Mouse (Mus musculus) gastrocnemius, postnatal 4 days (tissue): ENCODE results near the gene Rab20. TPM values are rescaled to one million over a fixed set of nuclear protein-coding genes. Genes with fewer than 3 reads are reported as not detected.
"Not testable (repeated sequence)": the region's sequence is repeated elsewhere in the genome, so short reads cannot be mapped to it uniquely, and the experiment has no call there.

Source experiments
- DNase-seq, 2 experiments: peaks; one replicate each; pipeline ENCODE4 v3.0.0; 2021 to 2022; ENCODE audit warnings: low spot score in 2 of 2, mixed read lengths in 2 of 2
- long read RNA-seq, 2 experiments: library from polyadenylated mRNA; stranded (forward); transcript quantifications; one replicate each; pipeline ENCODE4 v2.0.0; 2021
- total RNA-seq, 2 experiments: library from RNA; stranded (reverse); gene quantifications; 2 replicates each; pipeline ENCODE4 v1.2.3; 2021

Gene Rab20
- total RNA-seq: under 1 TPM; 0.70 to 0.91 TPM
- long read RNA-seq, experiment 1, partial matches to known transcripts: 0 of 3 reads
- long read RNA-seq, experiment 1, other reads (novel, unspliced or antisense): 0 of 3 reads
- long read RNA-seq, experiment 2, partial matches to known transcripts: 1 of 4 reads
- long read RNA-seq, experiment 2, other reads (novel, unspliced or antisense): 0 of 4 reads

DNA sequence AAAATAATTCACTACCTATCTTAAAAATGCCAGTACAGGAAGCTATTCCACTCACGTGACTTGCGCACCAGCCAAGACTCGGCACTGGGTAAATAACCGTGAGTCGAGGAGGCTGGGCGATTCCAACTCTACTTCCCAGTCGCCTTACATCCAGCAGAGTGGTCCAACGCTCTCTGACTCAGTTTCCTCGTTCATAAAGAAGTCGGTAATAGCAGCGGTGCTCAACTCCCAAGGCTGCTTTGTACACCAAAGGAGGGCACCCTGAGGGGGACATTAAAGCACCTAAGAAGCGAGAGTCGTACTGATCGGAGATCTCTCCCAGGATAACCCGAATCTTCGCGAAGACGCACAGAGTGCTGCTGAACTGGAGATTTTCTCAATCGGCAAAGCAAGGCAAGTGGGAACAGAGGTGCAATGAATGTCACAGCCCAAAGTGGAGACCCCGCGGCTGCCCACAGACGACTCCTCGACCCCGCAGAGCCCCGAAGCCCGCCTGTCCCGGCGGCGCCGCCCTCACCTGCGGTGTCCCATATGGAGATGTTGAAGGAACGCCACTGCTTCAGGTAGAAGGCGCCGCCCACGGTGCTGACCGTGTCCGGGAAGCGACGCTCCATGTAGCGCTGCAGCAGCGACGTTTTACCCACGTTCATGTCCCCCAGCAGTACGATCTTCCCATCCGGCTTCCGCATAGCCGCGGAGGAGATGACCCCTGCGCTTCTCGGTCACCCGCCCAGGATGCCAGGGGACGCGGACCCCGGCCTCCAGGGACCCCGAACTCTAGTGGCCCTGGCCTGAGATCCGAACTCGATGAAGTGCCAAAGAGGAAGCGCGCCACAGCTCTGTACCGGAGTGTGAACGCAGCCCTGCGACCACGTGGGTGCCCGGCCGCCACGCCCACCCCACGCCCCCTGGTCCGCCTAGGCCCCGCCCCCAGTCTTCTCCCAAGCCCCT, at the start of gene Rab20:
Rab20 (minus strand) TSS at position 900 of the 951 bp plus-strand sequence.
- peak; percentile 50 to 65 for DNase-seq

DNA sequence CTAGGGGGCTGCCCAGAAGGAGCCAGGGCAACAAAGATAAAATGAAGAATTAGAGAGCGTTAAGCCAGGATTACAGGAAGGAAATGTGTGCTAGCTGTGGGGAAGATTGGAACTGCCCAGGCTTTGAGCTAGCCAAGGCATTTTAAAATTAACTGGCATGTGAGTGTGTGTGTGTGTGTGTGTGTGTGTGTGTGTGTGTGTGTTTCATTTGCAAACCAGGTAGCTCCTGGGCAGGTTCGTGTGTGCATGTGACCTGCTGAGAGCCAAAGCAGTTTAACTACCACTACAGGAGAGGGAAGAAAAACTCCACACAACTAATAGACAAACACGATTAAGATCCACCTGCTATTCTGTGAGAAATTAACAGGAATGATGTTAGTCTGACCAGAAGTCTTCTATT, 44.8 kb upstream of the Rab20 start:
- no peak for DNase-seq

DNA sequence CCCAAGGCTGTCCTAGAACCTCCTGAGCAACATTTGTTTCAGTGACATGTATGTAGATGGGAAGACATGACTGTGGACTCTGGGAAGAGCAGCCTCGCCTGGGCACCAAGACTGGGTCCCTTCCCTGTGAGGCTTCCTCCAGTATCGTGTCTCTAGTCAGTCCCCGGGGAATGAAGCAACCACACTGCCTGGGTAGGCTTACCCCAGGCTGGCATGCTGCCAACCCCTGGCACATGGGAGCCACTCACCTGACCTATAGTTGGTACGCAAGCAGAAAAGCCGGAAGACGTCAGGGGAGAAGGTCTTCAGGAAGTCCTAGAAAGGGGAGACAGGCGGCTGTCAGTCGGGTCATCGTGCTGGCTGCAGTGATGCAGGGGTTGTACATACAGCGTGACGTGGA, 40.2 kb upstream of the Rab20 start:
- DNase-seq: no peak

GRCm38 (mm10) chr8:11518056-11518396, 39.5 kb upstream of the Rab20 start:
- DNase-seq: no peak

DNA sequence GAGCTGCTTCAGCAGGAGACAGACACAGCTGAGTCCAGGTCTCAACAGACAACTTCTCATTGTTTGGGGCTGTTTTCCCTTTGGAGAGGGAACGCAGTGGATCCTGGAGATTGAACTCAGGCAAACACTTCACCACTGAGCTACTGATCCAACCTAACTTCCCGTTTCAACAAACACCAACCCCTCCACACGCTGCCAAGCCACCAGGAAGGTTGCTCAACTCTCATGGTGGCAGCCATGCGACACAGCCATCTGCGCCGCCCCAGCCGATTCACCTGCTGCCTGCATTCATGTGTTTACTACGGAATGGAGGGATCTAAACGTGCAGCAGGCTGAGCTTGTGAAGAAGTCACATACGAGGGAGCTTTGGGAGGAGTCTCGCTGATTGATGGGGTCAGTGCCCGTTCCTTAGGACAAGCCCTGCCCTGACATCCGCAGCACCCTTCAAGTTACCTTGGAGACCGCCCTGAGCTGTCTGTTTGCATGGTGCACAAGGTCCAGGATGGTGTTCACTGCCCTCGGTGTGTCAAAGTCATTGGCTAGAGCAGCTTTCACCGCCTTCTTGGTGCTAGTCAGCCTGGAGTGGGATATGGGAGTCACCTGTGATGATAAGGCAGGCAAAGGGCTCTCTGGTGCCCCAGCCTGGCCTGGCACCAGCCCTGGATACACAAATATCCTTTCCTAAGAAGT, 39.0 kb upstream of the Rab20 start:
- no peak for DNase-seq

GRCm38 (mm10) chr8:11516292-11516691, 37.8 kb upstream of the Rab20 start:
- no peak for DNase-seq

DNA sequence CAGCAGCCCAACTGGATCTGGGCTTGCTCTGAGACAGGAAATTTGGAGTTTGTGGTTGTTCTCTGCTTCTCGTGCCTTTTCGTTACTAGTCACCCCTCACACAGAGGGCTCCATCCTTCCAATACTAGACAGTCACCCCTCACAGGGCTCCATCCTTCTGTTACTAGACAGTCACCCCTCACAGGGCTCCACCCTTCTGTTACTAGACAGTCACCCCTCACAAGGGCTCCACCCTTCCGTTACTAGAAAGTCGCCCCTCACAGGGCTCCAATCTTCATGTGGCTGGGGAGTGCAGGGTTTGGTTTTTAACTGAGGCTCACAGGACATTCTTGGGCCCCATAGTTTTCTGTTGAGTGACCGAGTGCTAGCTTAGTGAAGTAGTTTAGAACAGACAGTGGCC, 34.7 kb upstream of the Rab20 start:
- no peak for DNase-seq

DNA sequence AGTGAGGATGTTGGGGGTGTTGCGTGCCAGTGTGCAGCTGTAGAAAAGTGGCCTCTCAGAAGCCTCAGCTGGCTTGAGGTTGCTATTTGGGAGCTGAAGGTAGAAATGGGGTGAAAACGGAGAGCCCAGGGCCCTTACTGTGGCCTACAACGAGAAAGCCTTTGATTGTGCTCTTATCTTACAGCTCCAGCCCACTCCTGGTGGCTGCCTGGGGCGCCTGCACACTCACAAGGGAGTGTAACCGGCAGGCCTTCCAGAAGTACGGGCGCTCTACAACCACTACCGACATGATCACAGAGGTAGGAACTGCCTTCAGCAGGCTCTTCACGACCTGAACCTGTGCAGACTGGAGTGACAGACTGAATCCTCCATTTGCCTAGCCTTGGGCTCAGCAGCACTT, 34.2 kb upstream of the Rab20 start:
- no peak for DNase-seq

- no peak for DNase-seq
Measured at GRCm38 (mm10) chr8:11510971-11511370, 32.5 kb upstream of the Rab20 start.

GRCm38 (mm10) chr8:11508880-11509279, 30.4 kb upstream of the Rab20 start:
- DNase-seq: no peak

DNA sequence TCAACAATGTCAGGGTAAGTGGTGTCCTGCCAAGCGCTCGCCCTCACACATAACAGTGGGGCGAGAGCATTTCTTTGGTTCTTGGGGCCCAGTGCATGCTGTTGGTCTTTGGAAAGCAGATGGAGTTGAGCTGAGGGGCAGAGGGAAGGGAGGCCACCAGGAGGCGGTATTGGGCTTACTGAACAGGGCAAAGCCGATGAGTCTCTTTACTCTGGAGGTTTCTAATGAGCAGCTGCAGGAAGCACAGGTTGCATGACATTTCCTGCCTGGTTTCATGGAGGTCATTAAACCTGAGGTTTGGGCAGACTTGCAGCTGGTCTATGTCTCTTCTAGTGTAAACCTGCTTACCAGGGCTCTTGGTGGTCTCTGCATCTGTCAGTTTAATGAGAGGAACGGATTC, 28.3 kb upstream of the Rab20 start:
- peak in 1 of 2 experiments; percentile 51 for DNase-seq

GRCm38 (mm10) chr8:11506074-11506473, 27.6 kb upstream of the Rab20 start:
- no peak for DNase-seq

DNA sequence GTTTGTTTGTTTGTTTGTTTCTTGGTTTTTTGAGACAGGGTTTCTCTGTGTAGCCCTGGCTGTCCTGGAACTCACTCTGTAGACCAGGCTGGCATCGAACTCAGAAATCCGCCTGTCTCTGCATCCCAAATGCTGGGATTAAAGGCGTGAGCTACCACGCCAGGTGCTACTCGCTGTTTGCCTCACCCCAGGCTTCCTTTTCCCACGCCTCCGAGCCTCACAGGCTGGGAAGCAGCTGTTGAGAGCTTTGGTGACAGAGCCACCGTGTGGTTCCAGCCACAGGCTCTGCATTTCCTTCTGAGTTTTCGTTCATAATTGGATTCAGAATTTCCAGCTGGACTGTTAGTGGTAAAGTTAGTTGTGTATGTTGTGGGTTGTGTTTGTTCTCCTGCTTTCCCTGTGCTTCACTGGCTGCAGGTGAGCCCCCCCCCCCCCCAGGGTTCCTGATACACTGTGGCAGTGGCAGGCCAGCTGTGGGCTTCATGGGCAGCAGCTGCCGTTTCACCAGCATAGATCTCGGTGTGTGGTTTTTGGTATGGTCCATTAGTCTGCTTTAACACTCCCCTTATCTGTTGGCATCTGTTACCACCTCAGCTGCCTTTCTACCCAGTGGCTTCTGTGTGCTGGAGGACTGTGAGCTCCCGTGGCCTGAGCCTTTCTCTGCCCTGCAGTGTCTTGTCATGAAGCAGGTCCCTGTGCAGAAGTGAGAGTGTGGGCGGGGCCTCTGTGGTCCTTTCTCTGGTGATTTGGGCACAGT, 25.1 kb upstream of the Rab20 start:
- no peak for DNase-seq

- DNase-seq: no peak
Measured at GRCm38 (mm10) chr8:11498786-11499485, 20.4 kb upstream of the Rab20 start.

DNA sequence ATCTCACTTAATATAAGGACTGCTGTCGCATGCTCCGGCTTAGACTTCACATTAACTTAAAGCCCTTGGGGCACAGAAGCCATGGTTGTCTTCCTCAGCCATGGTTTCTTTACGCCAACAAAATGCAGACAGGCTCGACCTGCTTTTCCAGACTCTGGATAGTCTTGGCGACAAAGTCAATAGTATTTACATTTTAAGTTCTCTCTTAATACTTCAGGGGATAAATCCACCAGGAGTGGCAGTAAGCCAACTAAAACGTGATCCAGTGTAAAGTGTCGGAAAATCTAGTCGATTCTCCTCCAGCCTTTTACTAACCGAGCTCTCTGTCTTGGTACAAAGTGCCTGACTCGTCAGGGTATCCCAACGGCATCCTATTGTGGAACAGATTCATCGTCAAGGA, 19.8 kb upstream of the Rab20 start:
- DNase-seq: no peak

GRCm38 (mm10) chr8:11497017-11497990, 18.8 kb upstream of the Rab20 start, which contains the start of gene Naxd:
Gene Naxd (plus strand): TSS chr8:11497506.
- peak; percentile 82 to 91 for DNase-seq

DNA sequence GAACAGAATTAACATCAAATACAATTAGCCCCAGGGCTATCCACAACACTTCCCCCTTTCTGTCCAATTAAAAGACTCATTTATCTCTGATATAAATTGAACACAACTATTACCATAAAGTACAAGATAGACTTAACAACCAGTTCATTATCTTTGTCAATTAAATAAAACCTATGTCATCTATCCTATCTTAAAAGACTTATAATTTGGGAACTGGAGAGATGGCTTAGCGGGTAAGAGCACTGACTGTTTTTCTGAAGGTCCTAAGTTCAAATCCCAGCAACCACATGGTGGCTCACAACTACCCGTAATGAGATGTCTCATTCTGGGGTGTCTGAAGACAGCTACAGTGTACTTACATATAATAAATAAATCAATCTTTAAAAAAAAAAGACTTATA, 13.8 kb upstream of the Rab20 start:
- not testable (repeated sequence) for DNase-seq

DNA sequence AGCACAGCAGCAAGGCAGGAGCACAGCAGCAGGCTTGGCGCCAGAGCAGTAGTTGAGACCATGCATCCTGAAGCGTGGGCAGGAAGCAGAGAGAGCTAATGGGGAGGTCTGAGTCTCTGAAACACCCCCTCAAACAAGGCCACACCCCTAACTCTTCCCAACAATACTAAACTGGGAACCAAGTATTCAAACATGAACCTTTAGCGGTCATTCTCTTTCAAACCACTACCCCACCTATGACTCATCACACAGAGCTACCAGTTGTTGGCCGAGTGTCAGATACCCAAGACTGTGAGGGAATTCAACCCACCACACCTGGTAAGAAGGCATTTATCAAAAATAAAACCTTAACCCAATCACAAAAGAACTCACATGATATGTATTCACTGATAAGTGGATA, 8.7 kb upstream of the Rab20 start:
- no peak for DNase-seq

DNA sequence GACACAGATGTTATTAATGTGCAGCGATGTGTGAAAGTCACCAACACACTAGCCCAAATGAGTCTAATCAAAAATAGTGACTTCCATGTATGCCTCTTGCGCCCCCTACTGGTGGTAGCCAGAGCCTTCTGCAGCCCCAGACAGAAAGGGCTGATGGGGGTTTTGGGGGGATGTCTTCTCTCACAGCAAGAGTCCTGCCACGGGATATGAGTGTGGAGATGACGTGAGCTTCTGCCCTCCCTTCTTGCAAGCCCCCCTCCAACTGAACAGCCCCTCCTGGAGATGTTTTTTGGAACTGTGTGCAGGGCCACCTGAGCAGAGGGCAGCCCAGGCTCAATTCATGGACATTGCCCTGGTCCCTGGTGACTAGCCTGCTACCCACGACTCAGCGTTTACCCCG, 7.6 kb upstream of the Rab20 start:
- peak; percentile 57 to 73 for DNase-seq
